Mouse (Mus musculus): ENCODE measurements around the gene 9130019O22Rik.
A peak's percentile ranks its signal among the peaks of the same experiment; 100 is the strongest.

DNA sequence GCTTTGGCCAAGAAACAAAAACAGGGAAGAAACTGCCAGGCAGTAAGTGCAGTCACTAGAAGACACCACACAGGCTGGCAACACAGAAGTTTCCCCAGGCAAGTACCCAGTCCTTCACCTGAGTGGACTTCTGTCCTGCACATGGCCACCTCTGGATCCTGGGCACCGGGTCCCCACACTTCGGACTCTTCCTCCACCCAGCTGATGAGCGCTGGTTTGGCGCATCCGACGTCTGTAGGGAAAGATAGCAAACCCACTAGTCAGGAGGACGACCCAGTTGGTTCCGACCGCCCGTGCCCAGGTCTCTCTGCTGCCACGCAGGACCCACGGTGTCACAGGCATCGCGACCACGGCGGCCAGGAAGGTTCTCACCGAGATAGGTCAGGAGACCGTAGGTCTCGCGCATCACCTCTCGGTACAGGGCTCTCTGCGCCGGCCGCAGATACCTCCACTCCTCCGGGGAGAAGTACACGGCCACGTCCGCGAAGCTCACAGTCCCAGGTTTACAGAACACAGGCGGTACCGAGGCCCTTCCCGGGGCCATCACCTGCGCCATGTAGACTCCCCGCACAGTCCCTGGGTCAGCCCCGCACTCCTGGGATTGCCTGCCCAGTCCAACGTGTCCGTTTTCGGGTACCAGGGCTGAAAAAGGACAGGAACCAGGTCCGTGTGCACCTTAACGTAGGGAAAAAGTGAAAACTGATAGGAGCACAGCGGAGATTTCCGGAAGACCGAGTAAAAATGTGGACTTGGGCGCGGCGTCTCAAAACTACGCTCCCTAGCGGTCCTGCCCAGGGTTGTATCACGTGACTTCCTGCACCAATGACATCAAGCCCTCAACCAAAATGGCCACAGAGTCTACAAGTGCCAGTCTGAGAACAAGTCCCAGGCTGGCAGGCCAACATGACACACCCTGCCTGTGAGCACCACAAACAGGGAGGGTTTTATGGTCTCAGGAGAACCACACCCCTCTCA, 11.4 kb downstream of the 9130019O22Rik start, which contains the start of gene Zfp747:
- TF ChIP-seq POLR2A (IDR thresholded peaks at IDR 0.05; ENCODE audit: borderline replicate concordance, extremely low read depth, insufficient read depth, insufficient read length, poor library complexity, severe bottlenecking) (peak; percentile 38; the same call in 1 of the 2 replicates), CTCF (IDR thresholded peaks at IDR 0.05; ENCODE audit: borderline replicate concordance, extremely low read depth, insufficient read depth, insufficient read length) (peak; percentile 67)
